Mouse (Mus musculus) limb, embryonic 14.5 days (tissue): ENCODE data around the gene Dip2c. TPM values are rescaled to one million over a fixed set of nuclear protein-coding genes. Genes with fewer than 3 reads are reported as not detected.

ENCODE experiments used
- ATAC-seq: fragments of 200-750 bp; cut with Nextera tagmentation; 2 replicates; pipeline ENCODE4 v1.8.0; 2017; ENCODE audit warnings: low read depth, moderate number of reproducible peaks, moderate TSS enrichment; ENCODE audit not compliant: low FRiP score
- DNase-seq: peaks from one replicate; pipeline ENCODE4 v3.0.0-alpha.2; 2015; ENCODE audit warnings: low spot score
- H3K27ac ChIP-seq: fragments of 300-500 bp; sonication (generic); replicated peaks from 2 replicates; pipeline ENCODE4 v1.5.1; 2014; ENCODE audit warnings: low read depth, mild to moderate bottlenecking, low read length, moderate library complexity, mixed read lengths
- H3K27me3 ChIP-seq: fragments of 300-500 bp; sonication (generic); 2 replicates; pipeline ENCODE4 v1.6.1; 2014; ENCODE audit warnings: low read length, mixed read lengths; ENCODE audit not compliant: control insufficient read depth, insufficient read depth
- H3K36me3 ChIP-seq: fragments of 300-500 bp; sonication (generic); 2 replicates; pipeline ENCODE4 v1.6.1; 2014; ENCODE audit warnings: mild to moderate bottlenecking, low read length, moderate library complexity, mixed read lengths; ENCODE audit not compliant: control insufficient read depth, insufficient read depth
- H3K4me1 ChIP-seq: fragments of 300-500 bp; sonication (generic); 2 replicates; pipeline ENCODE4 v1.6.1; 2014; ENCODE audit warnings: antibody characterized with exemption, low read length, mixed read lengths; ENCODE audit not compliant: control insufficient read depth, insufficient read depth
- H3K4me2 ChIP-seq: fragments of 300-500 bp; sonication (generic); replicated peaks from 2 replicates; pipeline ENCODE4 v1.6.1; 2014; ENCODE audit warnings: low read depth, mild to moderate bottlenecking, low read length, moderate library complexity; ENCODE audit not compliant: severe bottlenecking
- H3K4me3 ChIP-seq: fragments of 300-500 bp; sonication (generic); replicated peaks from 2 replicates; pipeline ENCODE4 v1.5.1; 2014; ENCODE audit warnings: low read length
- H3K9ac ChIP-seq: fragments of 300-500 bp; sonication (generic); 2 replicates; pipeline ENCODE4 v1.6.1; 2014; ENCODE audit warnings: mild to moderate bottlenecking, low read depth, low read length, moderate library complexity; ENCODE audit not compliant: severe bottlenecking
- H3K9me3 ChIP-seq: fragments of 300-500 bp; sonication (generic); 2 replicates; pipeline ENCODE4 v1.6.1; 2016; ENCODE audit warnings: low read length; ENCODE audit not compliant: control insufficient read depth
- POLR2A ChIP-seq: fragments of 200-500 bp; IDR thresholded peaks from 2 replicates; pipeline ENCODE4 v1.8.0; 2012; ENCODE audit warnings: inconsistent platforms, mild to moderate bottlenecking, moderate library complexity, borderline replicate concordance; ENCODE audit not compliant: insufficient read depth, insufficient read length; ENCODE audit errors: extremely low read depth
- WGBS: fragments of 180-500 bp; shearing (Covaris S2); extraction: QIAGEN DNeasy Blood & Tissue Kit; methylation state at CpG from one replicate; pipeline ENCODE4 v1.1.7; 2014; 5-methylcytosine and 5-hydroxymethylcytosine counted together
- polyA plus RNA-seq, 2 experiments: library from polyadenylated mRNA; depleted of rRNA in 1 of 2; stranded (reverse) in 1 of 2; unstranded in 1 of 2; fragments of >200 nt; fragmentation: Nextera tagmentation in 1 of 2; extraction: Ambion mirVana in 1 of 2; gene quantifications; 2 replicates each; pipeline versions ENCODE4 v1.2.1 to v1.2.3; 2012 to 2014

The Dip2c gene
- polyA plus RNA-seq, 2 experiments: 11.1 to 11.5 TPM

- ATAC-seq: no peak
- WGBS: 52% methylated on average over 4 of the region's 4 CpGs
- H3K27me3 ChIP-seq: no peaks in the 10 kb centered on the region
- no peaks in the 10 kb centered on the region for H3K9me3 ChIP-seq
- no peak for TF ChIP-seq POLR2A
- H3K4me1 ChIP-seq: no peaks in the 10 kb centered on the region
- no peak overlapping the region for H3K4me2 ChIP-seq
- H3K4me3 ChIP-seq: no peak overlapping the region
- no peak overlapping the region for H3K9ac ChIP-seq
- H3K27ac ChIP-seq: no peak overlapping the region
- H3K36me3 ChIP-seq: peaks cover 9% of the 10 kb centered on the region; the same call in 1 of the 2 replicates
- peak; percentile 28 for DNase-seq
Observed at GRCm38 (mm10) chr13:9636505-9636904, 360.2 kb downstream of the Dip2c start.

- H3K4me1 ChIP-seq: no peaks in the 10 kb centered on the region
- no peak overlapping the region for H3K4me3 ChIP-seq
- ATAC-seq: no peak
- peaks cover 9% of the 10 kb centered on the region; the same call in 1 of the 2 replicates for H3K36me3 ChIP-seq
- no peak for DNase-seq
- H3K27me3 ChIP-seq: no peaks in the 10 kb centered on the region
- H3K9me3 ChIP-seq: no peaks in the 10 kb centered on the region
- no peak for TF ChIP-seq POLR2A
- H3K27ac ChIP-seq: no peak overlapping the region
- no peak overlapping the region for H3K4me2 ChIP-seq
- no peak overlapping the region for H3K9ac ChIP-seq
- 55% methylated on average over 3 of the region's 3 CpGs for WGBS
Observed at GRCm38 (mm10) chr13:9637949-9638348, 361.6 kb downstream of the Dip2c start.

- 91% methylated on average over 13 of the region's 13 CpGs for WGBS
Observed at GRCm38 (mm10) chr13:9648716-9649115, 372.4 kb downstream of the Dip2c start.

GRCm38 (mm10) chr13:9649894-9650293 lies 373.6 kb downstream of the Dip2c start:
- Histone ChIP-seq H3K4me3 (no peak overlapping the region), H3K27me3 (no peaks in the 10 kb centered on the region), H3K27ac (no peak overlapping the region), H3K4me2 (no peak overlapping the region), H3K9me3 (no peaks in the 10 kb centered on the region), H3K4me1 (no peaks in the 10 kb centered on the region), H3K36me3 (peaks cover 5% of the 10 kb centered on the region; the same call in 1 of the 2 replicates), H3K9ac (no peak overlapping the region)
- WGBS: 86% methylated on average over 1 of the region's 1 CpGs
- no peak for ATAC-seq
- TF ChIP-seq POLR2A: no peak
- no peak for DNase-seq

More at GRCm38 (mm10) chr13:9648716-9649115, 372.4 kb downstream of the Dip2c start:
- Histone ChIP-seq H3K9me3 (no peaks in the 10 kb centered on the region), H3K4me3 (no peak overlapping the region), H3K4me1 (no peaks in the 10 kb centered on the region), H3K36me3 (peaks cover 5% of the 10 kb centered on the region; the same call in 1 of the 2 replicates), H3K27me3 (no peaks in the 10 kb centered on the region), H3K27ac (no peak overlapping the region), H3K4me2 (no peak overlapping the region), H3K9ac (no peak overlapping the region)
- no peak for ATAC-seq
- DNase-seq: no peak
- no peak for TF ChIP-seq POLR2A

- no peak overlapping the region for H3K4me2 ChIP-seq
- H3K27me3 ChIP-seq: no peaks in the 10 kb centered on the region
- no peaks in the 10 kb centered on the region for H3K9me3 ChIP-seq
- H3K36me3 ChIP-seq: peaks cover 5% of the 10 kb centered on the region; the same call in 1 of the 2 replicates
- no peak for DNase-seq
- no peak for ATAC-seq
- H3K4me3 ChIP-seq: no peak overlapping the region
- no peak overlapping the region for H3K9ac ChIP-seq
- no peak for TF ChIP-seq POLR2A
- no peak overlapping the region for H3K27ac ChIP-seq
- no peaks in the 10 kb centered on the region for H3K4me1 ChIP-seq
Observed at GRCm38 (mm10) chr13:9650580-9650979, 374.3 kb downstream of the Dip2c start.

GRCm38 (mm10) chr13:9653018-9653417 lies 376.7 kb downstream of the Dip2c start:
- no peak overlapping the region for H3K9ac ChIP-seq
- DNase-seq (no peak), ATAC-seq (no peak)
- WGBS: 78% methylated on average over 3 of the region's 3 CpGs
- H3K27ac ChIP-seq: no peak overlapping the region
- no peak overlapping the region for H3K4me3 ChIP-seq
- no peaks in the 10 kb centered on the region for H3K4me1 ChIP-seq
- H3K27me3 ChIP-seq: no peaks in the 10 kb centered on the region
- no peak for TF ChIP-seq POLR2A
- H3K36me3 ChIP-seq: peaks cover 12% of the 10 kb centered on the region; the same call in 1 of the 2 replicates
- H3K9me3 ChIP-seq: no peaks in the 10 kb centered on the region
- no peak overlapping the region for H3K4me2 ChIP-seq
